Mouse (Mus musculus) kidney, postnatal 0 days (tissue): ENCODE measurements around the gene Mrc1. TPM values are rescaled to one million over a fixed set of nuclear protein-coding genes. Genes with fewer than 3 reads are reported as not detected.

Source experiments
- ATAC-seq: fragments of 200-750 bp; cut with Nextera tagmentation; replicated peaks from 2 replicates; pipeline ENCODE4 v1.8.0; 2017; ENCODE audit warnings: low read depth, moderate number of reproducible peaks, moderate TSS enrichment, moderate library complexity; ENCODE audit not compliant: low FRiP score
- DNase-seq: peaks from one replicate; pipeline ENCODE4 v3.0.0-alpha.2; 2016; ENCODE audit warnings: low spot score
- H3K27ac ChIP-seq: fragments of 300-500 bp; sonication (generic); 2 replicates; pipeline ENCODE4 v1.5.1; 2014; ENCODE audit warnings: mild to moderate bottlenecking
- H3K27me3 ChIP-seq: fragments of 300-500 bp; sonication (generic); 2 replicates; pipeline ENCODE4 v1.6.1; 2014; ENCODE audit warnings: low read length, mixed read lengths; ENCODE audit not compliant: insufficient read depth
- H3K36me3 ChIP-seq: fragments of 300-500 bp; sonication (generic); 2 replicates; pipeline ENCODE4 v1.6.1; 2014; ENCODE audit warnings: low read length, mixed read lengths; ENCODE audit not compliant: insufficient read depth
- H3K4me1 ChIP-seq: fragments of 300-500 bp; sonication (generic); replicated peaks from 2 replicates; pipeline ENCODE4 v1.6.1; 2014; ENCODE audit warnings: antibody characterized with exemption, low read length, mixed read lengths; ENCODE audit not compliant: insufficient read depth
- H3K4me2 ChIP-seq: fragments of 300-500 bp; sonication (generic); 2 replicates; pipeline ENCODE4 v1.6.1; 2014; ENCODE audit warnings: mild to moderate bottlenecking, low read length, moderate library complexity, mixed read lengths
- H3K4me3 ChIP-seq: fragments of 300-500 bp; sonication (generic); replicated peaks from 2 replicates; pipeline ENCODE4 v1.5.1; 2014; ENCODE audit warnings: low read depth, low read length
- H3K9ac ChIP-seq: fragments of 300-500 bp; sonication (generic); 2 replicates; pipeline ENCODE4 v1.6.1; 2014; ENCODE audit warnings: low read depth, low read length
- H3K9me3 ChIP-seq: fragments of 300-500 bp; sonication (generic); replicated peaks from 2 replicates; pipeline ENCODE4 v1.6.1; 2016; ENCODE audit warnings: low read length, inconsistent platforms, mixed read lengths
- CTCF ChIP-seq: IDR thresholded peaks from 2 replicates; pipeline ENCODE4 v1.5.1; 2016; ENCODE audit warnings: antibody characterized with exemption, low read depth, mild to moderate bottlenecking, moderate library complexity
- WGBS: fragments of 180-500 bp; shearing (Covaris S2); extraction: QIAGEN DNeasy Blood & Tissue Kit; methylation state at CpG from one replicate; pipeline ENCODE4 v1.1.7; 2014; 5-methylcytosine and 5-hydroxymethylcytosine counted together
- polyA plus RNA-seq: library from polyadenylated mRNA; unstranded; fragments of >200 nt; fragmentation: Nextera tagmentation; extraction: Ambion mirVana; gene quantifications from 2 replicates; pipeline ENCODE4 v1.2.1, GENCODE M21; 2015

The Mrc1 gene
- polyA plus RNA-seq, 1 experiment from 2014 or later = 4.6 TPM

GRCm38 (mm10) chr2:14237723-14238122 lies 8.5 kb downstream of the Mrc1 start:
- no peaks in the 10 kb centered on the region for H3K9me3 ChIP-seq
- H3K27ac ChIP-seq = no peak overlapping the region
- H3K4me3 ChIP-seq = no peak overlapping the region
- 25% methylated on average over 4 of the region's 4 CpGs for WGBS
- no peak overlapping the region for H3K9ac ChIP-seq
- TF ChIP-seq CTCF = no peak
- H3K4me1 ChIP-seq = no peaks in the 10 kb centered on the region
- no peaks in the 10 kb centered on the region for H3K36me3 ChIP-seq
- ATAC-seq (no peak), DNase-seq (peak; percentile 12)
- no peaks in the 10 kb centered on the region for H3K27me3 ChIP-seq
- no peak overlapping the region for H3K4me2 ChIP-seq

DNA sequence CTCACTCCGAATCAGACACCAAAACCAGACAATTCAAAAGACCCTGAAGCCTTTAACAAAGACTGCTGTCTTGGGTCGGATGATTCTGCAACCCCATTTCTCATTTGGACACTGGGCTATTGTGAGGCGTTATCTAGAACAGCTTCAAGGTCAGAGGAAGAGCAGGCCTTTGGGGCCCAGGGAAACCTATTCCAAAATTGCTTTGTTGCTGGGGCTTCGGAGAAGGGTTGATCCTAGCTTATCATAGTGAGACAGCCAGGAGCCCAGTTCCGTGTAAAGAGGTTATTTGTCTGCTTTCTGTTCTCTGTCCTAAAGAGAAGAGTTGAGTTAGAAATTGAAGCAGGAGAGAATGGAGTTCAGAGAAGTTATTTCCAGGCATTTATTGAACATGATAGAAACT lies 10.0 kb downstream of the Mrc1 start:
- Histone ChIP-seq H3K4me1 (no peaks in the 10 kb centered on the region), H3K4me3 (no peak overlapping the region), H3K4me2 (no peak overlapping the region), H3K9me3 (no peaks in the 10 kb centered on the region), H3K9ac (no peak overlapping the region), H3K27me3 (no peaks in the 10 kb centered on the region), H3K27ac (no peak overlapping the region), H3K36me3 (no peaks in the 10 kb centered on the region)
- ATAC-seq = no peak
- WGBS = 66% methylated on average over 5 of the region's 5 CpGs
- no peak for DNase-seq
- no peak for TF ChIP-seq CTCF

DNA sequence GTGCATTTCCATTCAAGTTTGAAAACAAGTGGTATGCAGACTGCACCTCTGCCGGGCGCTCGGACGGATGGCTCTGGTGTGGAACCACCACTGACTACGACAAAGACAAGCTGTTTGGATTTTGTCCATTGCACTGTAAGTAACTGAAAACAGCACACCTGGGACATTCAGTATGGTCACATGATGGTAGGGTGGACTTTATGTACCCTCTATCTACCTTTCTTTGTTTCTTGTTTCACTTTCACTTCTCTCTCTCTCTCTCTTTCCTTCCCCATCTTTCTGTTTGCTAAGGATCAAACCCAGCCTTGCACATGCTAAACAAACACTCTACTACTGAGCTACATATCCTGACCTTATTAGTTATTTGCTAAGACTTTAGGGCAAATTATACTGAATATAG lies 15.0 kb downstream of the Mrc1 start:
- Histone ChIP-seq H3K4me2 (no peak overlapping the region), H3K36me3 (no peaks in the 10 kb centered on the region), H3K4me1 (no peaks in the 10 kb centered on the region), H3K4me3 (no peak overlapping the region), H3K27me3 (no peaks in the 10 kb centered on the region), H3K9me3 (no peaks in the 10 kb centered on the region), H3K27ac (no peak overlapping the region), H3K9ac (no peak overlapping the region)
- no peak for TF ChIP-seq CTCF
- WGBS = 92% methylated on average over 5 of the region's 5 CpGs
- DNase-seq (no peak), ATAC-seq (no peak)

- Histone ChIP-seq H3K4me2 (no peak overlapping the region), H3K27ac (no peak overlapping the region), H3K9me3 (no peaks in the 10 kb centered on the region), H3K4me3 (no peak overlapping the region), H3K36me3 (no peaks in the 10 kb centered on the region), H3K9ac (no peak overlapping the region), H3K27me3 (no peaks in the 10 kb centered on the region), H3K4me1 (no peaks in the 10 kb centered on the region)
- 74% methylated on average over 2 of the region's 2 CpGs for WGBS
- ATAC-seq (no peak), DNase-seq (no peak)
- no peak for TF ChIP-seq CTCF
Observed at GRCm38 (mm10) chr2:14244668-14245067, 15.5 kb downstream of the Mrc1 start.

DNA sequence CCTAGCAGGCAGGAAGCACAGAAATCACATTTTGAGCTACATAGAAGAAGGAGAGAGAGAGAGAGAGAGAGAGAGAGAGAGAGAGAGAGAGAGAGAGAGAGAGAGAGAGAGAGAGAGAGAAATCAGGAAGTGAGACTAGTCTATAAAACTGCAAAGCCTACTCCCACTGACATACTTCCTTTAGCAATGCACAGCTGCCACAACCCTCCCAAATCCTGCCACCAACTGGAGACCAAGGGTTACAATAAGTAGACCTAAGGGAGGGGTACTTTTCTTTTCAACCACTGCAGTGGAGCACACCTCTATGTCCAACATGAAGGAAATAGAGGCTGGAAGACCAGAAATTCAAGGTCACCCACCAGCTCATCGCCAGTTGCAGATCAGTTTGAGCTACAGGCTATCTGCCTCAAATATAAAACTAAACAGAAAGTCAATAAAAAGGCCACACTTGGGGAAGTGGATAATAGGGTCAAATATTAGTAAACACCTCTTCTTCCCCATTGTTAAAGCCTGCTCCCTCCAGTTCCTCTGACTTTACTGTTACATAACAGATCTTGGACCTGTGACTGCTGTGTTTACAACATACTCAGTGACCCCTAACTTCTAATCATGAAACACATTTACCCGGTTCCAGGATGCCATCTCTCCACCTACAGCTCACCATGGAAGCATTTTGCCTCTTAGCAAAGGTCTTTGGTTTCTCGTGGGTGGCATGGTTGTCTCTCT lies 20.8 kb downstream of the Mrc1 start:
- Histone ChIP-seq H3K27ac (no peak overlapping the region), H3K9me3 (no peaks in the 10 kb centered on the region), H3K27me3 (no peaks in the 10 kb centered on the region), H3K4me3 (no peak overlapping the region), H3K36me3 (no peaks in the 10 kb centered on the region), H3K4me2 (no peak overlapping the region), H3K4me1 (no peaks in the 10 kb centered on the region), H3K9ac (no peak overlapping the region)
- DNase-seq = no peak
- TF ChIP-seq CTCF = no peak; the same call in 1 of the 2 replicates
- 76% methylated on average over 3 of the region's 3 CpGs for WGBS
- ATAC-seq = no peak

DNA sequence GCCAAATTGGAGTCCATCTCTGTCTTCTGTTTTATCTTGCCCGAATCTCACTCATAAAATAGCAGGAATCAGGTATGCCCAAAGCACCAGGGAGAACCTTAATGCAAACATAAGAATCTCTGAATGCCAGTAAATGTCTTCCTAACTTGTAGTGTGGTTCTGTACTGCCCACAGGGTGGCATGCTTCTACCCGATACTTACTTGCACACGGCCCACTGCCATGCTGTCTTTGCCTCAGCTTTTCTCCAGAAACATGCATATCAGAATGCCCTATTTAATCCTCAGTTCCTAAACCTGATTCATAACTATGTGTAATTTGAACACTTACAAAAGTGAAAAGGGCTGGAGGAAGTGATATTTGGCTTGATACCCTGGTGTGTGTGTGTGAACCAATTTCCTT lies 22.7 kb downstream of the Mrc1 start:
- no peaks in the 10 kb centered on the region for H3K9me3 ChIP-seq
- DNase-seq = no peak
- no peak overlapping the region for H3K27ac ChIP-seq
- no peak overlapping the region for H3K4me3 ChIP-seq
- no peaks in the 10 kb centered on the region for H3K4me1 ChIP-seq
- 83% methylated on average over 3 of the region's 3 CpGs for WGBS
- H3K36me3 ChIP-seq = no peaks in the 10 kb centered on the region
- no peaks in the 10 kb centered on the region for H3K27me3 ChIP-seq
- H3K9ac ChIP-seq = no peak overlapping the region
- H3K4me2 ChIP-seq = no peak overlapping the region
- TF ChIP-seq CTCF = peak; percentile 27; the same call in 1 of the 2 replicates
- ATAC-seq = no peak

GRCm38 (mm10) chr2:14258345-14258850 lies 29.2 kb downstream of the Mrc1 start:
- H3K4me3 ChIP-seq = no peak overlapping the region
- TF ChIP-seq CTCF = no peak
- no peaks in the 10 kb centered on the region for H3K36me3 ChIP-seq
- no peaks in the 10 kb centered on the region for H3K4me1 ChIP-seq
- H3K4me2 ChIP-seq = no peak overlapping the region
- H3K27me3 ChIP-seq = no peaks in the 10 kb centered on the region
- H3K9ac ChIP-seq = no peak overlapping the region
- no peak overlapping the region for H3K27ac ChIP-seq
- DNase-seq = no peak
- ATAC-seq = 0 out of 2 replicates have a peak, but pooled peaks have one; percentile 46
- H3K9me3 ChIP-seq = no peaks in the 10 kb centered on the region
